Mouse (Mus musculus) lung, embryonic 16.5 days (tissue): Measurements from ENCODE around the gene Tmprss11f. TPM values are rescaled to one million over a fixed set of nuclear protein-coding genes. Genes with fewer than 3 reads are reported as not detected.

Experiments
- ATAC-seq: fragments of 200-750 bp; cut with Nextera tagmentation; 2 replicates; pipeline ENCODE4 v1.8.0; 2017; ENCODE audit warnings: low read depth, mild to moderate bottlenecking, moderate library complexity
- H3K27ac ChIP-seq: fragments of 300-500 bp; sonication (generic); 2 replicates; pipeline ENCODE4 v1.5.1; 2014; ENCODE audit warnings: mild to moderate bottlenecking, control low read depth, low read length
- H3K27me3 ChIP-seq: fragments of 300-500 bp; sonication (generic); 2 replicates; pipeline ENCODE4 v1.6.1; 2014; ENCODE audit warnings: low read depth, low read length, mixed read lengths; ENCODE audit not compliant: control insufficient read depth, insufficient read depth
- H3K36me3 ChIP-seq: fragments of 300-500 bp; sonication (generic); 2 replicates; pipeline ENCODE4 v1.6.1; 2014; ENCODE audit warnings: low read length; ENCODE audit not compliant: control insufficient read depth, insufficient read depth
- H3K4me1 ChIP-seq: fragments of 300-500 bp; sonication (generic); replicated peaks from 2 replicates; pipeline ENCODE4 v1.6.1; 2014; ENCODE audit warnings: low read length, mixed read lengths; ENCODE audit not compliant: control insufficient read depth, insufficient read depth
- H3K4me2 ChIP-seq: fragments of 300-500 bp; sonication (generic); 2 replicates; pipeline ENCODE4 v1.6.1; 2014; ENCODE audit warnings: low read depth, low read length, control low read depth
- H3K4me3 ChIP-seq: fragments of 300-500 bp; sonication (generic); 2 replicates; pipeline ENCODE4 v1.5.1; 2014; ENCODE audit warnings: mild to moderate bottlenecking, low read length, control low read depth
- H3K9ac ChIP-seq: fragments of 300-500 bp; sonication (generic); 2 replicates; pipeline ENCODE4 v1.6.1; 2014; ENCODE audit warnings: low read length, control low read depth
- H3K9me3 ChIP-seq: fragments of 300-500 bp; sonication (generic); 2 replicates; pipeline ENCODE4 v1.6.1; 2016; ENCODE audit warnings: low read length; ENCODE audit not compliant: control insufficient read depth
- WGBS: fragments of 180-500 bp; shearing (Covaris S2); extraction: QIAGEN DNeasy Blood & Tissue Kit; methylation state at CpG from one replicate; pipeline ENCODE4 v1.1.7; 2014; 5-methylcytosine and 5-hydroxymethylcytosine counted together
- polyA plus RNA-seq: library from polyadenylated mRNA; unstranded; fragments of >200 nt; fragmentation: Nextera tagmentation; extraction: Ambion mirVana; gene quantifications from 2 replicates; pipeline ENCODE4 v1.2.1, GENCODE M21; 2015

Gene Tmprss11f
- polyA plus RNA-seq, 1 experiment from 2014 or later: not detected

- Histone ChIP-seq H3K27me3 (no peaks in the 10 kb centered on the region), H3K9me3 (no peaks in the 10 kb centered on the region), H3K27ac (no peak overlapping the region), H3K4me3 (no peak overlapping the region), H3K9ac (no peak overlapping the region), H3K4me1 (no peaks in the 10 kb centered on the region), H3K4me2 (no peak overlapping the region), H3K36me3 (no peaks in the 10 kb centered on the region)
- no peak for ATAC-seq
- 91% methylated on average over 2 of the region's 2 CpGs for WGBS
Observed at GRCm38 (mm10) chr5:86546693-86547092, 85.5 kb downstream of the Tmprss11f start.

- H3K9me3 ChIP-seq: no peaks in the 10 kb centered on the region
- no peak for ATAC-seq
- WGBS: 40% methylated on average over 3 of the region's 3 CpGs
- no peak overlapping the region for H3K4me2 ChIP-seq
- no peak overlapping the region for H3K4me3 ChIP-seq
- H3K27ac ChIP-seq: no peak overlapping the region
- H3K36me3 ChIP-seq: no peaks in the 10 kb centered on the region
- H3K27me3 ChIP-seq: no peaks in the 10 kb centered on the region
- H3K4me1 ChIP-seq: no peaks in the 10 kb centered on the region
- H3K9ac ChIP-seq: no peak overlapping the region
Observed at GRCm38 (mm10) chr5:86540601-86541000, 91.6 kb downstream of the Tmprss11f start.

- no peaks in the 10 kb centered on the region for H3K27me3 ChIP-seq
- H3K4me2 ChIP-seq: no peak overlapping the region
- no peaks in the 10 kb centered on the region for H3K9me3 ChIP-seq
- no peak overlapping the region for H3K27ac ChIP-seq
- ATAC-seq: no peak
- WGBS: 56% methylated on average over 2 of the region's 2 CpGs
- H3K4me3 ChIP-seq: no peak overlapping the region
- no peaks in the 10 kb centered on the region for H3K4me1 ChIP-seq
- no peak overlapping the region for H3K9ac ChIP-seq
- H3K36me3 ChIP-seq: no peaks in the 10 kb centered on the region
Observed at GRCm38 (mm10) chr5:86528725-86529124, 103.5 kb downstream of the Tmprss11f start.

- Histone ChIP-seq H3K4me2 (no peak within 1 kb of the TSS), H3K4me1 (no peaks in the 10 kb centered on the region), H3K27me3 (no peaks in the 10 kb centered on the region), H3K4me3 (no peak within 1 kb of the TSS), H3K36me3 (no peaks in the 10 kb centered on the region), H3K27ac (no peak within 1 kb of the TSS), H3K9ac (no peak within 1 kb of the TSS), H3K9me3 (no peaks in the 10 kb centered on the region)
- no peak for ATAC-seq
- 64% methylated on average over 9 of the region's 9 CpGs for WGBS
Observed at GRCm38 (mm10) chr5:86518500-86518899, 113.7 kb downstream of the Tmprss11f start, which contains the start of gene Tmprss11g. TSS of gene Tmprss11g (minus strand) at chr5:86518600.

DNA sequence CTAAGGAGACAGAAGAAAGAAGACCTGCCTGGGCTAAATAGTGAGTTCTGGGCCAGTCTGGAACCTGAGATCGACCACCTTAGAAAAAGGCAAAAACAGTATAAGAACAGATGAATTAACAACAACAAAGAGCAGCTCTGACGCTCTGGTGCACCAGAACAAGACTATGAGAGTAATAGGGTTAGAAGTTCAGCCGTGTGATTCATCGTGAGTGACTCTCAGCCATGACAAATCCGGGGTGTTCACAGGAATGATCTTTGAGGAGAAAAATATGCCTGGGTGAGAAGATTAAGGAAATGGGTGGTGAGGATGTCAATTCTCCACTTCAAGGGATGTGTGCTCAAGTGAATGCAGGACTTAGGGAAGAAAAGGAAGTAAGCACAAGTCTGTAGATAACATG is 120.7 kb downstream of the Tmprss11f start:
- Histone ChIP-seq H3K4me1 (no peaks in the 10 kb centered on the region), H3K4me3 (no peak overlapping the region), H3K4me2 (no peak overlapping the region), H3K36me3 (no peaks in the 10 kb centered on the region), H3K9me3 (no peaks in the 10 kb centered on the region), H3K9ac (no peak overlapping the region), H3K27me3 (no peaks in the 10 kb centered on the region), H3K27ac (no peak overlapping the region)
- WGBS: 69% methylated on average over 5 of the region's 5 CpGs
- no peak for ATAC-seq

GRCm38 (mm10) chr5:86493453-86493852 is 138.8 kb downstream of the Tmprss11f start:
- Histone ChIP-seq H3K4me2 (no peak overlapping the region), H3K9me3 (no peaks in the 10 kb centered on the region), H3K4me3 (no peak overlapping the region), H3K27me3 (no peaks in the 10 kb centered on the region), H3K27ac (no peak overlapping the region), H3K36me3 (no peaks in the 10 kb centered on the region), H3K4me1 (no peaks in the 10 kb centered on the region), H3K9ac (no peak overlapping the region)
- ATAC-seq: no peak
- 58% methylated on average over 1 of the region's 1 CpGs for WGBS

DNA sequence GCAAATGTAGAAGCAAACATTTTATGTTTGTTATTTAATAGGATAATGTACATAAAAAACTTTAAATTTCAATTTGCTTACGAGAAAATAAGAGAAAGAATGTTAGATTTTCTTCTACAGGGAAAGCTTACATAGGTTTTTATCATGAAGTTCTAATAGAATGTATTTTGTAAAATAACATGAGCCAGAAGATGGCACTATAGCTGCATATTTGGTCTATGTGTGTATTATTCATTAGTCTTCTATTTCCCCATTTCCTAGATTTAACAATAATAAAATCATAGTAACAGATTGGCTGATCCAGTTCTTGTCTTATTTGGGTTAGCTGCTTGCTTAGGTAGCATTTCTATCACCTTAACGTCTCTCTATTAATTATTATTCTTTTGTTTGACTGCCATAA is 149.7 kb downstream of the Tmprss11f start:
- Histone ChIP-seq H3K27ac (no peak overlapping the region), H3K9ac (no peak overlapping the region), H3K27me3 (no peaks in the 10 kb centered on the region), H3K4me2 (no peak overlapping the region), H3K4me3 (no peak overlapping the region), H3K4me1 (no peaks in the 10 kb centered on the region), H3K36me3 (no peaks in the 10 kb centered on the region), H3K9me3 (no peaks in the 10 kb centered on the region)
- no peak for ATAC-seq
- 49% methylated on average over 2 of the region's 2 CpGs for WGBS

DNA sequence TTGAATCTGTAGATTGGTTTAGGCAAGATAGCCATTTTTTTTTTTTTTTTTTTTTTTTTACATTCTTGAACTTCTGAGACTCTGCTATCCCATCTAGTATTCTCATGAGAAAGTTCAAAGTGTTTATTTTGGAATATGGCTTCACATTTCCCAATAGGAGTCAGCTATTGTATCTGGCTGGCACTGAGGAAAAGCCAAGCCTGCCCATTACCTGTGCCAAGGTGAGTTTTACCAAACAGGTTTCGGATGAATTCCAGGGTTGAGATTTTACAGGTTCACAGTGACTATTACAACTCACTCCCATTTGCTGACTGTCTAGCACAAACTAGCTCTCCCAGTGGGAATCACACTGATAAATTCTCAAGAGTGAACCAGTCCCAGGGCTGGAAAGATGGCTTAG is 150.2 kb downstream of the Tmprss11f start:
- no peaks in the 10 kb centered on the region for H3K9me3 ChIP-seq
- no peaks in the 10 kb centered on the region for H3K36me3 ChIP-seq
- H3K4me3 ChIP-seq: no peak overlapping the region
- H3K27me3 ChIP-seq: no peaks in the 10 kb centered on the region
- no peaks in the 10 kb centered on the region for H3K4me1 ChIP-seq
- no peak for ATAC-seq
- no peak overlapping the region for H3K9ac ChIP-seq
- H3K27ac ChIP-seq: no peak overlapping the region
- WGBS: 81% methylated on average over 1 of the region's 1 CpGs
- H3K4me2 ChIP-seq: no peak overlapping the region

- 67% methylated on average over 9 of the region's 9 CpGs for WGBS
- no peaks in the 10 kb centered on the region for H3K9me3 ChIP-seq
- no peak overlapping the region for H3K4me2 ChIP-seq
- no peak overlapping the region for H3K27ac ChIP-seq
- ATAC-seq: no peak
- H3K4me1 ChIP-seq: no peaks in the 10 kb centered on the region
- no peak overlapping the region for H3K4me3 ChIP-seq
- no peaks in the 10 kb centered on the region for H3K27me3 ChIP-seq
- H3K36me3 ChIP-seq: no peaks in the 10 kb centered on the region
- no peak overlapping the region for H3K9ac ChIP-seq
Observed at GRCm38 (mm10) chr5:86473859-86474258, 158.4 kb downstream of the Tmprss11f start.
